Mouse (Mus musculus) lung, postnatal 4 days (tissue): ENCODE results near the gene Plaa.

Experiments
- DNase-seq, 2 experiments: peaks; one replicate each; pipeline ENCODE4 v3.0.0; 2021

The Plaa gene

GRCm38 (mm10) chr4:94554955-94555494 lies 48.0 kb downstream of the Plaa start:
- no peak for DNase-seq

GRCm38 (mm10) chr4:94544321-94544720 lies 58.7 kb downstream of the Plaa start:
- no peak for DNase-seq

- DNase-seq = no peak
These were observed 60.0 kb downstream of the Plaa start for GRCm38 (mm10) chr4:94543041-94543440.

GRCm38 (mm10) chr4:94533205-94533604 lies 69.8 kb downstream of the Plaa start:
- DNase-seq = no peak

GRCm38 (mm10) chr4:94529448-94529847 lies 73.6 kb downstream of the Plaa start:
- no peak for DNase-seq

GRCm38 (mm10) chr4:94523321-94523720 lies 79.7 kb downstream of the Plaa start:
- DNase-seq = no peak

- peak in 1 of 2 experiments; percentile 48 for DNase-seq
These were observed 85.4 kb downstream of the Plaa start for GRCm38 (mm10) chr4:94517631-94518030.
